Comparison of ENCODE assay signal across 15 mouse cellular contexts in genomic region chr4:155660641-155661040, GRCm38 (mm10). TPM values are rescaled to one million over a fixed set of nuclear protein-coding genes. Genes with fewer than 3 reads are reported as not detected.
DNase-seq lines count a peak whose midpoint lies in the region; ATAC-seq and TF ChIP-seq lines count a peak whose summit lies in the region.
"Had no signal": no experiment of that assay in that cellular context is flagged by ENCODE, and none has a peak within 500 bp of the region (broad histone marks: within the 10 kb centered on the region; RNA-seq: fewer than 3 reads in every experiment).

No protein-coding gene starts in this region.

- H3K9ac ChIP-seq in heart, embryonic 11.5 days (ENCODE audit: low read depth, low read length), result no peak overlapping the region
- H3K9ac ChIP-seq in lung, embryonic 16.5 days (ENCODE audit: low read length), result no peak overlapping the region
- H3K9ac ChIP-seq in stomach, embryonic 16.5 days (ENCODE audit: low read length), result no peak overlapping the region
- H3K9ac ChIP-seq: embryonic facial prominence, embryonic 12.5 days; forebrain, embryonic 15.5 days; liver, embryonic 15.5 days had no signal

- no peak for TF ChIP-seq CTCF in Patski (IDR thresholded peaks at IDR 0.05)

- no peak overlapping the region for H3K4me3 ChIP-seq in heart, embryonic 10.5 days
- no peak overlapping the region for H3K4me3 ChIP-seq in heart, embryonic 11.5 days (ENCODE audit: low read depth, low read length)
- no peak overlapping the region for H3K4me3 ChIP-seq in lung, embryonic 16.5 days (ENCODE audit: low read length)
- H3K4me3 ChIP-seq in stomach, embryonic 16.5 days (replicated peaks; ENCODE audit: low read length), result no peak overlapping the region
- H3K4me3 ChIP-seq: embryonic facial prominence, embryonic 12.5 days; forebrain, embryonic 15.5 days; liver, embryonic 15.5 days; myocyte had no signal

- ATAC-seq in heart, embryonic 11.5 days (replicated peaks; ENCODE audit: insufficient number of reproducible peaks, low FRiP score, low TSS enrichment), result no peak
- 0 out of 2 replicates have a peak, but pooled peaks have one; percentile 15 for ATAC-seq in lung, embryonic 16.5 days (ENCODE audit: low read depth)
- peak; percentile 79 for ATAC-seq in Patski
- peak; percentile 34; the same call in 1 of the 2 replicates for ATAC-seq in stomach, embryonic 16.5 days (ENCODE audit: insufficient read depth, low FRiP score)
- ATAC-seq: CD4-positive, CD25-positive, alpha-beta regulatory T cell, adult 4 months; forebrain, embryonic 15.5 days; inflammation-experienced regulatory T-cells, adult 6 months had no signal

- no peaks in the 10 kb centered on the region for H3K9me3 ChIP-seq in heart, embryonic 10.5 days
- no peaks in the 10 kb centered on the region for H3K9me3 ChIP-seq in heart, embryonic 11.5 days (replicated peaks; ENCODE audit: control insufficient read depth, low read length)
- H3K9me3 ChIP-seq in lung, embryonic 16.5 days (ENCODE audit: control insufficient read depth, low read length), result no peaks in the 10 kb centered on the region
- no peaks in the 10 kb centered on the region for H3K9me3 ChIP-seq in stomach, embryonic 16.5 days (replicated peaks; ENCODE audit: control insufficient read depth, low read length)
- H3K9me3 ChIP-seq: embryonic facial prominence, embryonic 12.5 days; forebrain, embryonic 15.5 days; liver, embryonic 15.5 days had no signal

- H3K36me3 ChIP-seq in heart, embryonic 10.5 days, result peaks cover 50% of the 10 kb centered on the region
- 0 out of 2 replicates have a peak, but pooled peaks cover 4% of the 10 kb centered on the region for H3K36me3 ChIP-seq in heart, embryonic 11.5 days (ENCODE audit: control insufficient read depth, insufficient read depth, low read length)
- peaks cover 5% of the 10 kb centered on the region for H3K36me3 ChIP-seq in lung, embryonic 16.5 days (ENCODE audit: control insufficient read depth, insufficient read depth, low read length)
- H3K36me3 ChIP-seq in stomach, embryonic 16.5 days (ENCODE audit: control insufficient read depth, insufficient read depth, low read length), result no peaks in the 10 kb centered on the region
- H3K36me3 ChIP-seq: liver, embryonic 15.5 days had no signal

- CTCF ChIA-PET in Patski (lab: Charles Lee), result no interaction called here

- POLR2A ChIA-PET in Patski (lab: Charles Lee), result interaction anchor here (0.9 kb wide), 1 partner anchor 9 kb away, joined by 3 read pairs; no protein-coding TSS in a partner anchor

- no peak overlapping the region for H3K27ac ChIP-seq in heart, embryonic 10.5 days
- H3K27ac ChIP-seq in heart, embryonic 11.5 days (ENCODE audit: low read depth, low read length), result no peak overlapping the region
- H3K27ac ChIP-seq in lung, embryonic 16.5 days (ENCODE audit: low read length), result no peak overlapping the region
- H3K27ac ChIP-seq in stomach, embryonic 16.5 days (ENCODE audit: low read length), result no peak overlapping the region
- H3K27ac ChIP-seq: embryonic facial prominence, embryonic 12.5 days; forebrain, embryonic 15.5 days; liver, embryonic 15.5 days had no signal

- no peak overlapping the region for H3K4me2 ChIP-seq in heart, embryonic 11.5 days
- H3K4me2 ChIP-seq in lung, embryonic 16.5 days (ENCODE audit: low read depth, low read length), result no peak overlapping the region
- no peak overlapping the region for H3K4me2 ChIP-seq in stomach, embryonic 16.5 days (ENCODE audit: low read depth, low read length)
- H3K4me2 ChIP-seq: embryonic facial prominence, embryonic 12.5 days; forebrain, embryonic 15.5 days; liver, embryonic 15.5 days had no signal

- WGBS in heart, embryonic 10.5 days, result 79% methylated on average over 12 of the region's 12 CpGs
- 72% methylated on average over 12 of the region's 12 CpGs for WGBS in heart, embryonic 11.5 days (ENCODE audit: insufficient replicate concordance)
- WGBS in lung, embryonic 16.5 days, result 63% methylated on average over 12 of the region's 12 CpGs
- 71% methylated on average over 12 of the region's 12 CpGs for WGBS in stomach, embryonic 16.5 days

- in situ Hi-C loops in Patski (cut with MboI; ENCODE audit: low pct_unique_long_range_greater_than_20kb), result no loop called here

- peak; percentile 73 for DNase-seq in heart, embryonic 10.5 days (ENCODE audit: low spot score)
- DNase-seq in lung, postnatal 14 days, result no peak
- DNase-seq in Patski (ENCODE audit: low read depth, low spot score), result peak; percentile 71
- DNase-seq in frontal cortex, postnatal 10 days (ENCODE audit: low spot score in 2 of 2), result no peak
- DNase-seq in spleen, adult 12 weeks (ENCODE audit: low spot score), result no peak

- H3K4me1 ChIP-seq in heart, embryonic 10.5 days, result peaks cover 20% of the 10 kb centered on the region; the same call in 1 of the 2 replicates
- peaks cover 5% of the 10 kb centered on the region; the same call in 1 of the 2 replicates for H3K4me1 ChIP-seq in heart, embryonic 11.5 days (ENCODE audit: control insufficient read depth, insufficient read depth, low read length)
- H3K4me1 ChIP-seq in lung, embryonic 16.5 days (replicated peaks; ENCODE audit: control insufficient read depth, insufficient read depth, low read length), result 0 out of 2 replicates have a peak, but pooled peaks cover 3% of the 10 kb centered on the region
- H3K4me1 ChIP-seq in stomach, embryonic 16.5 days (ENCODE audit: control insufficient read depth, insufficient read depth, low read length), result no peaks in the 10 kb centered on the region
- H3K4me1 ChIP-seq: embryonic facial prominence, embryonic 12.5 days; forebrain, embryonic 15.5 days; liver, embryonic 15.5 days had no signal

- H3K27me3 ChIP-seq in heart, embryonic 10.5 days (ENCODE audit: insufficient read depth, poor library complexity, severe bottlenecking), result peaks cover 23% of the 10 kb centered on the region
- peaks cover 7% of the 10 kb centered on the region for H3K27me3 ChIP-seq in heart, embryonic 11.5 days (ENCODE audit: control insufficient read depth, insufficient read depth, low read length)
- H3K27me3 ChIP-seq in lung, embryonic 16.5 days (ENCODE audit: control insufficient read depth, insufficient read depth, low read depth, low read length), result no peaks in the 10 kb centered on the region
- no peaks in the 10 kb centered on the region for H3K27me3 ChIP-seq in Patski
- H3K27me3 ChIP-seq in stomach, embryonic 16.5 days (ENCODE audit: control insufficient read depth, insufficient read depth, low read length), result no peaks in the 10 kb centered on the region

RNA-seq across cellular contexts. Expression of gene Mmp23, which starts 7.5 kb away (rescaled TPM):
- polyA plus RNA-seq in heart, embryonic 10.5 days (2016; fragmentation: Nextera tagmentation; extraction: Ambion mirVana), result 34.6 and 39.8 TPM in 2 replicates
- 52.9 and 53.5 TPM in 2 replicates for polyA plus RNA-seq in heart, embryonic 11.5 days (2014; fragmentation: Nextera tagmentation; extraction: Ambion mirVana)
- polyA plus RNA-seq in lung, embryonic 16.5 days (2015; fragmentation: Nextera tagmentation; extraction: Ambion mirVana), result 43.3 and 47.2 TPM in 2 replicates
- polyA plus RNA-seq in Patski (2021), result 4.1 TPM
- 53.8 and 59.8 TPM in 2 replicates for polyA plus RNA-seq in stomach, embryonic 16.5 days (2015; fragmentation: Nextera tagmentation; extraction: Ambion mirVana)
- polyA plus RNA-seq: CD4-positive, CD25-positive, alpha-beta regulatory T cell, adult 4 months; inflammation-experienced regulatory T-cells, adult 6 months had no signal

RNA-seq across cellular contexts. Expression of gene Mib2, which starts 8.4 kb away (rescaled TPM):
- polyA plus RNA-seq in heart, embryonic 10.5 days (2016; fragmentation: Nextera tagmentation; extraction: Ambion mirVana), result 15.4 and 16.8 TPM in 2 replicates
- 8.9 and 9.7 TPM in 2 replicates for polyA plus RNA-seq in heart, embryonic 11.5 days (2014; fragmentation: Nextera tagmentation; extraction: Ambion mirVana)
- polyA plus RNA-seq in lung, embryonic 16.5 days (2015; fragmentation: Nextera tagmentation; extraction: Ambion mirVana), result 27.8 and 31.9 TPM in 2 replicates
- polyA plus RNA-seq in Patski (2021), result 39.5 TPM
- polyA plus RNA-seq in stomach, embryonic 16.5 days (2015; fragmentation: Nextera tagmentation; extraction: Ambion mirVana), result 23.3 and 23.8 TPM in 2 replicates

RNA-seq across cellular contexts. Expression of gene Gm10563, which starts 15.4 kb away (rescaled TPM):
- polyA plus RNA-seq in heart, embryonic 10.5 days (2016; fragmentation: Nextera tagmentation; extraction: Ambion mirVana), result not detected in 2 replicates
- not detected in 2 replicates for polyA plus RNA-seq in heart, embryonic 11.5 days (2014; fragmentation: Nextera tagmentation; extraction: Ambion mirVana)
- not detected in 2 replicates for polyA plus RNA-seq in lung, embryonic 16.5 days (2015; fragmentation: Nextera tagmentation; extraction: Ambion mirVana)
- not detected for polyA plus RNA-seq in Patski (2021)
- not detected in 2 replicates for polyA plus RNA-seq in stomach, embryonic 16.5 days (2015; fragmentation: Nextera tagmentation; extraction: Ambion mirVana)
- polyA plus RNA-seq: CD4-positive, CD25-positive, alpha-beta regulatory T cell, adult 4 months; embryonic facial prominence, embryonic 12.5 days; forebrain, embryonic 15.5 days; gonadal fat pad, adult 2 months; liver, embryonic 15.5 days; myocyte had no signal

RNA-seq across cellular contexts. Expression of gene Fndc10, which starts 33.5 kb away (rescaled TPM):
- 0.78 and 1.7 TPM in 2 replicates for polyA plus RNA-seq in heart, embryonic 10.5 days (2016; fragmentation: Nextera tagmentation; extraction: Ambion mirVana)
- 1.1 and 1.4 TPM in 2 replicates for polyA plus RNA-seq in heart, embryonic 11.5 days (2014; fragmentation: Nextera tagmentation; extraction: Ambion mirVana)
- 1.3 and 1.4 TPM in 2 replicates for polyA plus RNA-seq in lung, embryonic 16.5 days (2015; fragmentation: Nextera tagmentation; extraction: Ambion mirVana)
- 7.3 TPM for polyA plus RNA-seq in Patski (2021)
- 2.5 and 2.8 TPM in 2 replicates for polyA plus RNA-seq in stomach, embryonic 16.5 days (2015; fragmentation: Nextera tagmentation; extraction: Ambion mirVana)

RNA-seq across cellular contexts. Expression of gene Cdk11b, which starts 36.0 kb away (rescaled TPM):
- 48.6 and 60.2 TPM in 2 replicates for polyA plus RNA-seq in heart, embryonic 10.5 days (2016; fragmentation: Nextera tagmentation; extraction: Ambion mirVana)
- polyA plus RNA-seq in heart, embryonic 11.5 days (2014; fragmentation: Nextera tagmentation; extraction: Ambion mirVana), result 48.2 and 50.0 TPM in 2 replicates
- 51.8 and 54.6 TPM in 2 replicates for polyA plus RNA-seq in lung, embryonic 16.5 days (2015; fragmentation: Nextera tagmentation; extraction: Ambion mirVana)
- polyA plus RNA-seq in Patski (2021), result 57.8 TPM
- 50.8 and 55.7 TPM in 2 replicates for polyA plus RNA-seq in stomach, embryonic 16.5 days (2015; fragmentation: Nextera tagmentation; extraction: Ambion mirVana)

Comparison
In these comparisons a context has a peak if more than half of its experiments do, and no peak if none do; other contexts are left out.
1. DNase-seq: peak in heart, embryonic 10.5 days (single experiment) and Patski (single experiment); none in lung, postnatal 14 days (single experiment), frontal cortex, postnatal 10 days (0 of 2) and spleen, adult 12 weeks (single experiment).